Mouse (Mus musculus) hindbrain, embryonic 16.5 days (tissue): Measurements from ENCODE around the gene Fam92b. TPM values are rescaled to one million over a fixed set of nuclear protein-coding genes. Genes with fewer than 3 reads are reported as not detected.

Source experiments
- ATAC-seq: fragments of 200-750 bp; cut with Nextera tagmentation; 2 replicates; pipeline ENCODE4 v1.8.0; 2017; ENCODE audit warnings: moderate TSS enrichment, moderate library complexity
- H3K27ac ChIP-seq: fragments of 300-500 bp; sonication (generic); 2 replicates; pipeline ENCODE4 v1.5.1; 2014; ENCODE audit warnings: low read depth, mild to moderate bottlenecking, control low read depth, low read length, moderate library complexity
- H3K27me3 ChIP-seq: fragments of 300-500 bp; sonication (generic); replicated peaks from 2 replicates; pipeline ENCODE4 v1.6.1; 2014; ENCODE audit warnings: low read length; ENCODE audit not compliant: control insufficient read depth, insufficient read depth
- H3K36me3 ChIP-seq: fragments of 300-500 bp; sonication (generic); 2 replicates; pipeline ENCODE4 v1.6.1; 2014; ENCODE audit warnings: mild to moderate bottlenecking, low read length, moderate library complexity, mixed read lengths; ENCODE audit not compliant: control insufficient read depth, insufficient read depth
- H3K4me1 ChIP-seq: fragments of 300-500 bp; sonication (generic); 2 replicates; pipeline ENCODE4 v1.6.1; 2014; ENCODE audit warnings: low read depth, low read length; ENCODE audit not compliant: control insufficient read depth, insufficient read depth
- H3K4me2 ChIP-seq: fragments of 300-500 bp; sonication (generic); 2 replicates; pipeline ENCODE4 v1.6.1; 2014; ENCODE audit warnings: mild to moderate bottlenecking, low read length, control low read depth, moderate library complexity
- H3K4me3 ChIP-seq: fragments of 300-500 bp; sonication (generic); 2 replicates; pipeline ENCODE4 v1.5.1; 2014; ENCODE audit warnings: mild to moderate bottlenecking, low read length, control low read depth, moderate library complexity
- H3K9ac ChIP-seq: fragments of 300-500 bp; sonication (generic); 2 replicates; pipeline ENCODE4 v1.6.1; 2014; ENCODE audit warnings: low read depth, mild to moderate bottlenecking, control low read depth, low read length, moderate library complexity
- H3K9me3 ChIP-seq: fragments of 300-500 bp; sonication (generic); 2 replicates; pipeline ENCODE4 v1.6.1; 2014; ENCODE audit warnings: mild to moderate bottlenecking, low read length, moderate library complexity; ENCODE audit not compliant: control insufficient read depth
- WGBS: fragments of 180-500 bp; shearing (Covaris S2); extraction: QIAGEN DNeasy Blood & Tissue Kit; methylation state at CpG from one replicate; pipeline ENCODE4 v1.1.7; 2014; 5-methylcytosine and 5-hydroxymethylcytosine counted together
- polyA plus RNA-seq: library from polyadenylated mRNA; unstranded; fragments of >200 nt; fragmentation: Nextera tagmentation; extraction: Ambion mirVana; gene quantifications from 2 replicates; pipeline ENCODE4 v1.2.1, GENCODE M21; 2015

Gene Fam92b
- polyA plus RNA-seq, 1 experiment from 2014 or later, result 1.8 TPM

DNA sequence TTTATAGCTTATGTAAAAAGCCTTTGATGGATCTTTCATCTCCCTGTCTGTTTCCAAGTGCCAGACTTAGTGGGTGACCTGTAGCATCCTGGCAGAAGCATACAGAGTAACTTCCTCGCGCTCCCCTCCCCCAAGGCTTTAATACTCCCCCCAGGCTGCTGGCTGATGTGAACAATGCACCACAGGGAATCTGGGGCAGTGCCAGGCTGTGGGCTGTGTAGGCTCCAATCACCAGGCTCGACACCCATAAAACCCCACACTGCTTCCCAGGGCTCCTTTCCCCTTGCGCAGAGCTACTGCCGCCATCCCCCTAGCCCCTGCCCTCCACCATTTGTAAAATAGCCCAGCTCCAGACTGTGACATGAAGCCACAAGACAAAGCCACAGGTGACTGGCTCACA, 9.4 kb downstream of the Fam92b start:
- Histone ChIP-seq H3K27ac (no peak overlapping the region; the same call in 1 of the 2 replicates), H3K4me1 (peaks cover 7% of the 10 kb centered on the region), H3K9me3 (no peaks in the 10 kb centered on the region), H3K36me3 (no peaks in the 10 kb centered on the region), H3K9ac (no peak overlapping the region; the same call in 1 of the 2 replicates), H3K4me2 (no peak overlapping the region), H3K4me3 (no peak overlapping the region), H3K27me3 (0 out of 2 replicates have a peak, but pooled peaks cover 2% of the 10 kb centered on the region)
- 19% methylated on average over 5 of the region's 5 CpGs for WGBS
- peak; percentile 43; the same call in 1 of the 2 replicates for ATAC-seq

DNA sequence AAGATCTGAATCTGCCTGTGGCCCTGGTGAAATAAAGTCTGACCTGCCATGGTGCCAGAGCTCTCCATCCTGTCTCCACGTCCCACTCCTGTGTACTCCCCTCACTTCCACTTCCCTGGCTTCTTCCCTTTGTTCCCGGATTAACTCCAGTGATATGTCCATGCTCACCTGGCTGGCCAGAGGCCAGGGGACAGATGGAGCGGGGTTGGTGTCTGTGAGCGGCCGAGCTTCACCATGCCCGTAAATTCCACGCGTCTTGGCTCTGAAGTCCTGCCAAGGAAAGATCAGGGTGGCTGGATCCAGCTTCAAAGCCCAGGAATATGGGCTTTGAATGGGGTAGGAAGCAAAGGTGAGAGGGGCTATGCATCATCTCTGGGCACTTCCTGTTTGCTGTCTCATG, 10.1 kb downstream of the Fam92b start:
- H3K36me3 ChIP-seq, result no peaks in the 10 kb centered on the region
- no peak overlapping the region for H3K27ac ChIP-seq
- WGBS, result 74% methylated on average over 8 of the region's 8 CpGs
- no peaks in the 10 kb centered on the region for H3K9me3 ChIP-seq
- H3K4me1 ChIP-seq, result peaks cover 7% of the 10 kb centered on the region
- no peak overlapping the region for H3K4me3 ChIP-seq
- H3K4me2 ChIP-seq, result no peak overlapping the region
- H3K9ac ChIP-seq, result no peak overlapping the region
- 0 out of 2 replicates have a peak, but pooled peaks cover 2% of the 10 kb centered on the region for H3K27me3 ChIP-seq
- ATAC-seq, result no peak

- H3K9ac ChIP-seq, result no peak overlapping the region
- H3K9me3 ChIP-seq, result no peaks in the 10 kb centered on the region
- H3K27me3 ChIP-seq, result 0 out of 2 replicates have a peak, but pooled peaks cover 1% of the 10 kb centered on the region
- no peaks in the 10 kb centered on the region for H3K36me3 ChIP-seq
- no peak overlapping the region for H3K4me3 ChIP-seq
- 83% methylated on average over 5 of the region's 5 CpGs for WGBS
- no peak overlapping the region for H3K27ac ChIP-seq
- H3K4me1 ChIP-seq, result peaks cover 7% of the 10 kb centered on the region
- no peak overlapping the region for H3K4me2 ChIP-seq
- no peak for ATAC-seq
These were observed 13.2 kb downstream of the Fam92b start for GRCm38 (mm10) chr8:120164026-120164425.

DNA sequence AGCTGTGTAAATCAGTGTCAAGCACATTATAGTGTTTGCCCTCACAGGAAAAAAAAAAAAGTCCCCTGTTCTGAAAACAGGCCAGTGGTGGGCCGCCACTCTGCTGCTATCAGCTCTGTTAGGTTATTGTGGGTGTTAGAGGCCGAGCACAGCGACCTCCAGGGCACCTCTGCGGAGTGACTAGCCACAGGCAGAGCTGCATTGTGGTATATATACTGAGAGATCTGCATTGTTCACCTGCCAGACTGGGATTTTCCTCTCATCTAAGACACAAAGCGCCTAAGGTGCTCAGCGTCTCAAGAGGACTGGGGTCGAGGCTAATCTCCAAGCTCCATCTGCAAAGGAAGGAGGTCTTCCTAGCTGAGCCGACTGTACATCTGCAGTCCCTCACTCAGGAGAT, 13.9 kb downstream of the Fam92b start:
- H3K27ac ChIP-seq, result no peak overlapping the region
- no peaks in the 10 kb centered on the region for H3K9me3 ChIP-seq
- H3K4me2 ChIP-seq, result no peak overlapping the region
- H3K4me3 ChIP-seq, result no peak overlapping the region
- H3K36me3 ChIP-seq, result no peaks in the 10 kb centered on the region
- ATAC-seq, result no peak
- H3K4me1 ChIP-seq, result peaks cover 7% of the 10 kb centered on the region
- WGBS, result 78% methylated on average over 8 of the region's 8 CpGs
- no peaks in the 10 kb centered on the region for H3K27me3 ChIP-seq
- no peak overlapping the region for H3K9ac ChIP-seq

DNA sequence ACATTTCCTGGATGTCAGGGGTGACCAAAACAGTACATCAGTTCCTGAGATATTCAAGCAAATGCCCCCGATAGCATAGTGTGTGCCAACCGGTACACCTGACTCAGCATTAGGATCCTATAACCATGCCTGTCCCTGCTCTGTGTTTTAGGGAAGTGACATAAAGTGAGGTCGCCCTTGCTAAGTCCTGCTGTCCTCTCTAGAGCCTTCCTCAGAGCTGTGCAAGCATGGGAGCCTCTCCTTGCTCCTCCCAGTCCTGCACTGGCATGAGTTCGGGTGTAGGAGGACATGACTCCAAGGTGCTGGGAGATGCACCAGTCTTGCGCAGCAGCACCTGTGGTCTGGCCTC, 14.9 kb downstream of the Fam92b start:
- WGBS, result 88% methylated on average over 5 of the region's 5 CpGs
- Histone ChIP-seq H3K9ac (no peak overlapping the region), H3K9me3 (no peaks in the 10 kb centered on the region), H3K27me3 (no peaks in the 10 kb centered on the region), H3K36me3 (no peaks in the 10 kb centered on the region), H3K4me2 (no peak overlapping the region), H3K4me3 (no peak overlapping the region), H3K27ac (no peak overlapping the region), H3K4me1 (no peaks in the 10 kb centered on the region; the same call in 1 of the 2 replicates)
- no peak for ATAC-seq

- H3K4me3 ChIP-seq, result no peak overlapping the region
- no peak overlapping the region for H3K27ac ChIP-seq
- no peak for ATAC-seq
- H3K27me3 ChIP-seq, result no peaks in the 10 kb centered on the region
- no peak overlapping the region for H3K9ac ChIP-seq
- no peaks in the 10 kb centered on the region for H3K9me3 ChIP-seq
- no peaks in the 10 kb centered on the region for H3K36me3 ChIP-seq
- H3K4me2 ChIP-seq, result no peak overlapping the region
- WGBS, result 76% methylated on average over 16 of the region's 16 CpGs
- no peaks in the 10 kb centered on the region for H3K4me1 ChIP-seq
These were observed 15.4 kb downstream of the Fam92b start for GRCm38 (mm10) chr8:120161658-120162403.

GRCm38 (mm10) chr8:120160366-120160765, 16.9 kb downstream of the Fam92b start:
- Histone ChIP-seq H3K4me2 (no peak overlapping the region), H3K4me1 (no peaks in the 10 kb centered on the region), H3K9ac (no peak overlapping the region), H3K9me3 (no peaks in the 10 kb centered on the region), H3K27ac (peak overlapping the region; percentile 52), H3K4me3 (no peak overlapping the region), H3K36me3 (no peaks in the 10 kb centered on the region), H3K27me3 (no peaks in the 10 kb centered on the region)
- ATAC-seq, result no peak
- 81% methylated on average over 8 of the region's 8 CpGs for WGBS

DNA sequence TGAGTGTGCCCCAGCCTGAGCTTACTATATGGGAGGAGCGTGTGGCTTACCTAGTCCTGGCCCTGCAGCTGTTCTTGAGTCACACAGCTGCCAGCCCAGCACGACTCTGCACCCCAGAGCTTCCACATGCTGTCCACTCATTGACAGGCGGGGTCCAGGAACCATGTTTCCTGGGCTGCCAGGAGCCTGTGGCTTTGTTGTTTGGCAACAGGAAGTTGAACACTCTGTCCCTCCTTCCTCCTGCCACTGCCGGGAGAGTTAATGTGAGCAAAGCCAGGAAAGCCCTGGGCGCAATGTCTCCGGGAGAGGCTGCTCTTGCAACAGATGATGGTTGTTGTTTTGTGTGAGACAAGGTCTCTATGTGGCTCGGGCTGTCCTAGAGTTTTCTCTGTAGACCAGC, 24.6 kb downstream of the Fam92b start:
- no peak for ATAC-seq
- Histone ChIP-seq H3K9ac (no peak overlapping the region), H3K36me3 (peaks cover 10% of the 10 kb centered on the region), H3K27ac (peak overlapping the region; percentile 34; the same call in 1 of the 2 replicates), H3K4me3 (no peak overlapping the region), H3K4me2 (no peak overlapping the region), H3K9me3 (no peaks in the 10 kb centered on the region), H3K27me3 (no peaks in the 10 kb centered on the region), H3K4me1 (peaks cover 2% of the 10 kb centered on the region; the same call in 1 of the 2 replicates)
- 60% methylated on average over 7 of the region's 7 CpGs for WGBS

DNA sequence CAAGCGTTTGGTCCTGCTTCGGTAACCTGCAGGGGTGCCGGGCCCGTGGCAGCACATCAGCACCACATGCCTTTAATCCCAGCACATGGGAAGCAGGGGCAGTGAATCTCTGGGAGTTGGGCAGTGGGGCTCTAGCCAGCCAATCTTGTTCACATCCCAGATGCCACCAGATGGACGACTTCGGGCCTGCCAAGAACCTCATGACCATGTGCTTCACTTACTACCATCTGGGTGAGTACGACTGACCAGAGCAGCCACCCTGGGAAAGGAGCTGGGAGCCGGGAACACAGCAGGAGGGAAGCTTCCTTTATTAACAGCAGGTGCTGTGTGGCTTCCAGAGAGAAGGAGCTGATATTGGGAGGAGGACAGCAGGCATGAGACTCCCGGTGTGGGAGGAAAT, 26.1 kb downstream of the Fam92b start:
- Histone ChIP-seq H3K9me3 (no peaks in the 10 kb centered on the region), H3K27ac (no peak overlapping the region), H3K4me1 (peaks cover 2% of the 10 kb centered on the region; the same call in 1 of the 2 replicates), H3K27me3 (no peaks in the 10 kb centered on the region), H3K9ac (no peak overlapping the region), H3K4me2 (no peak overlapping the region), H3K4me3 (no peak overlapping the region), H3K36me3 (peaks cover 10% of the 10 kb centered on the region)
- ATAC-seq, result peak; percentile 51; the same call in 1 of the 2 replicates
- 62% methylated on average over 9 of the region's 9 CpGs for WGBS
